Mouse (Mus musculus) limb, embryonic 14.5 days (tissue): ENCODE results near the gene Rcor2. TPM values are rescaled to one million over a fixed set of nuclear protein-coding genes. Genes with fewer than 3 reads are reported as not detected.
A peak's percentile ranks its signal among the peaks of the same experiment; 100 is the strongest.

Experiments
- ATAC-seq: fragments of 200-750 bp; cut with Nextera tagmentation; 2 replicates; pipeline ENCODE4 v1.8.0; 2017; ENCODE audit warnings: low read depth, moderate number of reproducible peaks, moderate TSS enrichment; ENCODE audit not compliant: low FRiP score
- DNase-seq: peaks from one replicate; pipeline ENCODE4 v3.0.0-alpha.2; 2015; ENCODE audit warnings: low spot score
- H3K27ac ChIP-seq: fragments of 300-500 bp; sonication (generic); replicated peaks from 2 replicates; pipeline ENCODE4 v1.5.1; 2014; ENCODE audit warnings: low read depth, mild to moderate bottlenecking, low read length, moderate library complexity, mixed read lengths
- H3K27me3 ChIP-seq: fragments of 300-500 bp; sonication (generic); 2 replicates; pipeline ENCODE4 v1.6.1; 2014; ENCODE audit warnings: low read length, mixed read lengths; ENCODE audit not compliant: control insufficient read depth, insufficient read depth
- H3K36me3 ChIP-seq: fragments of 300-500 bp; sonication (generic); 2 replicates; pipeline ENCODE4 v1.6.1; 2014; ENCODE audit warnings: mild to moderate bottlenecking, low read length, moderate library complexity, mixed read lengths; ENCODE audit not compliant: control insufficient read depth, insufficient read depth
- H3K4me1 ChIP-seq: fragments of 300-500 bp; sonication (generic); 2 replicates; pipeline ENCODE4 v1.6.1; 2014; ENCODE audit warnings: antibody characterized with exemption, low read length, mixed read lengths; ENCODE audit not compliant: control insufficient read depth, insufficient read depth
- H3K4me2 ChIP-seq: fragments of 300-500 bp; sonication (generic); replicated peaks from 2 replicates; pipeline ENCODE4 v1.6.1; 2014; ENCODE audit warnings: low read depth, mild to moderate bottlenecking, low read length, moderate library complexity; ENCODE audit not compliant: severe bottlenecking
- H3K4me3 ChIP-seq: fragments of 300-500 bp; sonication (generic); replicated peaks from 2 replicates; pipeline ENCODE4 v1.5.1; 2014; ENCODE audit warnings: low read length
- H3K9ac ChIP-seq: fragments of 300-500 bp; sonication (generic); 2 replicates; pipeline ENCODE4 v1.6.1; 2014; ENCODE audit warnings: mild to moderate bottlenecking, low read depth, low read length, moderate library complexity; ENCODE audit not compliant: severe bottlenecking
- H3K9me3 ChIP-seq: fragments of 300-500 bp; sonication (generic); 2 replicates; pipeline ENCODE4 v1.6.1; 2016; ENCODE audit warnings: low read length; ENCODE audit not compliant: control insufficient read depth
- POLR2A ChIP-seq: fragments of 200-500 bp; IDR thresholded peaks from 2 replicates; pipeline ENCODE4 v1.8.0; 2012; ENCODE audit warnings: inconsistent platforms, mild to moderate bottlenecking, moderate library complexity, borderline replicate concordance; ENCODE audit not compliant: insufficient read depth, insufficient read length; ENCODE audit errors: extremely low read depth
- WGBS: fragments of 180-500 bp; shearing (Covaris S2); extraction: QIAGEN DNeasy Blood & Tissue Kit; methylation state at CpG from one replicate; pipeline ENCODE4 v1.1.7; 2014; 5-methylcytosine and 5-hydroxymethylcytosine counted together
- polyA plus RNA-seq, 2 experiments: library from polyadenylated mRNA; depleted of rRNA in 1 of 2; stranded (reverse) in 1 of 2; unstranded in 1 of 2; fragments of >200 nt; fragmentation: Nextera tagmentation in 1 of 2; extraction: Ambion mirVana in 1 of 2; gene quantifications; 2 replicates each; pipeline versions ENCODE4 v1.2.1 to v1.2.3; 2012 to 2014

Rcor2 gene
- polyA plus RNA-seq, 2 experiments: 10.2 to 69.4 TPM

GRCm38 (mm10) chr19:7276796-7277195, 9.7 kb downstream of the Rcor2 start:
- Histone ChIP-seq H3K9me3 (no peaks in the 10 kb centered on the region), H3K36me3 (peaks cover 99% of the 10 kb centered on the region), H3K4me2 (no peak overlapping the region), H3K4me3 (no peak overlapping the region), H3K4me1 (peaks cover 21% of the 10 kb centered on the region), H3K27me3 (no peaks in the 10 kb centered on the region), H3K9ac (no peak overlapping the region), H3K27ac (no peak overlapping the region; the same call in 1 of the 2 replicates)
- ATAC-seq (no peak), DNase-seq (no peak)
- no peak for TF ChIP-seq POLR2A
- WGBS: 69% methylated on average over 7 of the region's 7 CpGs

DNA sequence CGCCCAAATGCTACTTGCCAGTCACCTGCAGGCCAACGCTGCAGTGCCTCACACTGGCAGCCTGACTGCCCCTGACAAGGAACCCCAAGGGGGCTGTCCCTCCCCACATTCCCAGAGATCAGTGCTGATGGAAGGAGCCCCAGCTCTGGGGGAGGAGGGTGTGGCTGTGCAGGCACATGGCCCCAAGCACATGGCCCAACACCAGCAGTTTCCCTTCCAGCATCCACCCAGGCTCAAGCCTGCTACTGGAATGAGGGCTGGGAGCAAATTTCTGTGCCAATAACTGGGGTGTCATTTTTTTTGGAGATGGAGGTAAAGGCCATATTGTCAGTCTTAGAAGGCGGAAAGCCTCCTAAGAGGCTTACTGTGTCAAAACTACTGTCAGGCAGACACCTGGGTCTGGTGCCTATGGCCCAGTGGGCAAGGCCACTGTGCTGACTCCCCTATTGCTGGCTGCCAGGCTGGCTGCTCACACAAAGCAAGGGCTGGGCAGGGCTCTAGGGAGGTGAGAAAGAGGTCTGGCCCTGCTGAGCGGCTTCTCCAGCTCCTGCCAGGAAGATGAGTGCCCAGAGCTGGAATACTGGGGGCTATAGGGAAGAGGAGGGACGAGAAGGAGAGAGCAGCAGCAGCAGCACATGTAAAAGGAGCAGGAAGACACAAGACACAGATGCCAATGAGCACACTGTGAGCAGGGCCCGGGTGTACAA, 11.2 kb downstream of the Rcor2 start:
- 85% methylated on average over 6 of the region's 6 CpGs for WGBS
- Histone ChIP-seq H3K4me1 (peaks cover 21% of the 10 kb centered on the region), H3K4me3 (no peak overlapping the region), H3K9ac (0 out of 2 replicates have a peak overlapping the region, but pooled peaks have one; percentile 16), H3K9me3 (no peaks in the 10 kb centered on the region), H3K27ac (no peak overlapping the region; the same call in 1 of the 2 replicates), H3K36me3 (peaks cover 99% of the 10 kb centered on the region), H3K27me3 (no peaks in the 10 kb centered on the region), H3K4me2 (no peak overlapping the region)
- no peak for TF ChIP-seq POLR2A
- no peak for DNase-seq
- ATAC-seq: no peak

- Histone ChIP-seq H3K27me3 (no peaks in the 10 kb centered on the region), H3K9ac (no peak overlapping the region), H3K4me3 (no peak overlapping the region), H3K27ac (no peak overlapping the region), H3K9me3 (no peaks in the 10 kb centered on the region), H3K4me2 (no peak overlapping the region), H3K4me1 (peaks cover 21% of the 10 kb centered on the region), H3K36me3 (peaks cover 99% of the 10 kb centered on the region)
- 21% methylated on average over 6 of the region's 6 CpGs for WGBS
- peak; percentile 51; the same call in 1 of the 2 replicates for ATAC-seq
- TF ChIP-seq POLR2A: no peak
- peak; percentile 75 for DNase-seq
Observed at GRCm38 (mm10) chr19:7279114-7279513, 12.0 kb downstream of the Rcor2 start.

- H3K27me3 ChIP-seq: no peaks in the 10 kb centered on the region
- WGBS: 87% methylated on average over 18 of the region's 18 CpGs
- H3K4me3 ChIP-seq: no peak overlapping the region
- no peak overlapping the region for H3K9ac ChIP-seq
- no peak overlapping the region for H3K4me2 ChIP-seq
- peaks cover 98% of the 10 kb centered on the region for H3K36me3 ChIP-seq
- ATAC-seq (no peak), DNase-seq (no peak)
- no peak overlapping the region for H3K27ac ChIP-seq
- no peak for TF ChIP-seq POLR2A
- peaks cover 10% of the 10 kb centered on the region for H3K4me1 ChIP-seq
- H3K9me3 ChIP-seq: no peaks in the 10 kb centered on the region
Observed at GRCm38 (mm10) chr19:7280557-7281330, 13.6 kb downstream of the Rcor2 start.

DNA sequence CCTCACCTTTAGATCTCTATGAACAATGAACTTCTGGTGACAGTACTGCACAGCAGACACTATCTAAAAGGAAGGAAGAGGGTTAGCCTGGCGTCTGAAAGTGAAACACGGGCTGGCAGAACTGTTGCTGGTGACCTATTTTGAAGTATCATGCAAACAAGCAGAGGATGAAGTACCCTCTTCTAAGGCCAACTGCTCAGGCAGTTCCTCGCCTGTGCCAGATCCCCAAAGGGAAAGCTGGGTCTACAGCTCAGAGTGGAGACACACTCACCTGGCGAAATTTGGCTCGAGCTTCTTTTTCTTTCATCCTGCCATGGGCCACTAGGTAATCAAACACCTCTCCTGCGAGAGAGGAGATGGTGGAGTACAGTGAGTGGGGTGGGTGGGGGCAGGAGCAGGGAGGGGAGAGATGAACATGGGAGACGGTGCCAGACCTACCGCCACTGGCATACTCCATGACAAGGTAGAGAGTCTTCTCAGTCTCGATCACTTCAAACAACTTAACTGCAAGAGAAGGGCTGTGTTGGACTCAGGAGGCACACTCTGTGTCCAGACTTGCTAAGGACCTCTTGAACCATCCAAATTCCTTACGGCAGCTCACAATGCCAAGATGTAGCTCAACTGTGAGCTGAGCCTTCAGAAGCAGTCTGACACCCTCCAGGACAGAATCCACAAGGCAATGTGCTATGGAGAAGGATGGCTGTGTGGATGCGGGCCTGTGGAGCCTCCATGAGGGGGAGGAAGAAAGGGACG, 19.6 kb downstream of the Rcor2 start:
- no peaks in the 10 kb centered on the region for H3K4me1 ChIP-seq
- no peak for DNase-seq
- H3K27ac ChIP-seq: no peak overlapping the region
- no peak overlapping the region for H3K9ac ChIP-seq
- H3K4me2 ChIP-seq: no peak overlapping the region
- H3K36me3 ChIP-seq: peaks cover 75% of the 10 kb centered on the region
- no peak for ATAC-seq
- H3K9me3 ChIP-seq: no peaks in the 10 kb centered on the region
- TF ChIP-seq POLR2A: no peak
- H3K4me3 ChIP-seq: no peak overlapping the region
- 91% methylated on average over 12 of the region's 12 CpGs for WGBS
- H3K27me3 ChIP-seq: no peaks in the 10 kb centered on the region
